ENCODE assay signal across 15 mouse cellular contexts in the genomic region with DNA sequence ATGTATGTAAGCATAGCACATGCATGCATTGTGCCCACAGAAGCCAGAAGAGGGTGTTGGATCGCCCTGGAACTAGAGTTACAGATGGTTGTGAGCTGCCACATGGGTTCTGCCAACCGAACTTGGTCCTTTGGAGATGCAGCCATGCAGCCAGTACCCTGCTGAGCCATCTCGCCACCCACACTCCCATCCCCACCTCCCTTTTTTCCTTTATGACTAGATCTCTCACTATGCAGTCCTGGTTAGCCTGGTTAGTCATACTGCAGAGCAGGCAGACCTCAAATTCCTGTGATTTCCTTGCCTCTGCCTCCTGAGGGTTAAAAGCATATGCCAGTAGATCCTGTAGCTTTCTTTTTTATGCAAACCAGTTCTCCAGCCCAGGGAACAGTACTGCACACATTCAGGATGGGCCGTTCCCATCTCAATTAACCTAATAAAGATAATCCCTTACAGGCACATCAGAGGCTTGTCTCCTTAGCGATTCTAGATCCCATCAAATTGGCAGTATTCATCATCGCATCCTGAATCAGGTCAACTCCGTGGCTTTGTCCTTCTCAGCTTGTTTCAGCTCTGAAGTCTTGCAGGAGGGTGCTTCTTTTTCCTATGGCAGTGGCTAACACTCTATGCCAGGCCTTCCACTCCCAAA. TPM values are rescaled to one million over a fixed set of nuclear protein-coding genes. Genes with fewer than 3 reads are reported as not detected.
DNase-seq lines count a peak whose midpoint lies in the region; ATAC-seq and TF ChIP-seq lines count a peak whose summit lies in the region.
"Had no signal": no experiment of that assay in that cellular context is flagged by ENCODE, and none has a peak within 500 bp of the region (broad histone marks: within the 10 kb centered on the region; RNA-seq: fewer than 3 reads in every experiment).

No protein-coding gene starts in this region.

- H3K4me3 ChIP-seq in left cerebral cortex, adult 2 months: no peak overlapping the region
- H3K4me3 ChIP-seq in E14TG2a.4 (replicated peaks; ENCODE audit: low read length): peak overlapping the region; percentile 24; the same call in 1 of the 2 replicates
- H3K4me3 ChIP-seq in liver, embryonic 11.5 days (ENCODE audit: low read depth, low read length): no peak overlapping the region
- H3K4me3 ChIP-seq: limb, embryonic 13.5 days; neural tube, embryonic 15.5 days; stomach, embryonic 15.5 days had no signal

- 62% methylated on average over 7 of the region's 7 CpGs for WGBS in liver, embryonic 11.5 days

- no peak overlapping the region for H3K9ac ChIP-seq in liver, embryonic 11.5 days (ENCODE audit: low read depth, low read length)
- H3K9ac ChIP-seq: limb, embryonic 13.5 days; liver, postnatal 0 days; neural tube, embryonic 15.5 days; stomach, embryonic 15.5 days had no signal

- H3K27me3 ChIP-seq in E14TG2a.4 (ENCODE audit: insufficient read depth, low read length): 0 out of 2 replicates have a peak, but pooled peaks cover 5% of the 10 kb centered on the region
- no peaks in the 10 kb centered on the region for H3K27me3 ChIP-seq in liver, embryonic 11.5 days (replicated peaks; ENCODE audit: control insufficient read depth, insufficient read depth, low read length)
- H3K27me3 ChIP-seq: limb, embryonic 13.5 days; neural tube, embryonic 15.5 days; stomach, embryonic 15.5 days had no signal

- no peaks in the 10 kb centered on the region for H3K9me3 ChIP-seq in E14TG2a.4 (ENCODE audit: low read length)
- no peaks in the 10 kb centered on the region for H3K9me3 ChIP-seq in liver, embryonic 11.5 days (ENCODE audit: control insufficient read depth, low read length)
- H3K9me3 ChIP-seq: limb, embryonic 13.5 days; neural tube, embryonic 15.5 days; stomach, embryonic 15.5 days had no signal

- TF ChIP-seq CTCF in left cerebral cortex, adult 2 months (IDR thresholded peaks at IDR 0.05): peak; percentile 3; the same call in 1 of the 2 replicates
- TF ChIP-seq CTCF in E14TG2a.4 (conservative IDR thresholded peaks at IDR 0.05; ENCODE audit: low read length): no peak

- ATAC-seq in liver, embryonic 11.5 days (replicated peaks; ENCODE audit: low FRiP score): no peak
- ATAC-seq: liver, postnatal 0 days had no signal

- DNase-seq in left cerebral cortex, adult 2 months (ENCODE audit: extremely low spot score in 1 of 2, low spot score in 2 of 2): peak; percentile 42 to 54
- DNase-seq in left cerebral cortex, adult 11 months (ENCODE audit: low spot score): no peak
- peak; percentile 92 for DNase-seq in 3T3-L1 (ENCODE audit: low read depth, low spot score)
- peak; percentile 86 for DNase-seq in brain, adult 2 months (ENCODE audit: low read depth, low spot score)
- no peak for DNase-seq in liver, embryonic 11.5 days (ENCODE audit: low spot score)
- no peak for DNase-seq in B cell, adult 2 months
- DNase-seq: cerebellum, adult 2 months; embryo, embryonic 11 days; heart, postnatal 14 days; liver, postnatal 0 days; lung, postnatal 4 days had no signal

- peak overlapping the region; percentile 86 for H3K27ac ChIP-seq in left cerebral cortex, adult 2 months
- H3K27ac ChIP-seq in liver, embryonic 11.5 days (ENCODE audit: low read depth, low read length): no peak overlapping the region
- H3K27ac ChIP-seq: limb, embryonic 13.5 days; neural tube, embryonic 15.5 days; stomach, embryonic 15.5 days had no signal

- intact Hi-C loops in left cerebral cortex, adult 2 months (cut with DNase I): loop anchor here (1.0 to 5.0 kb wide), 3 partner anchors 26 to 132 kb away; no protein-coding TSS in a partner anchor

- 0 out of 2 replicates have a peak, but pooled peaks cover 3% of the 10 kb centered on the region for H3K36me3 ChIP-seq in E14TG2a.4 (ENCODE audit: insufficient read depth, low read length)
- H3K36me3 ChIP-seq in liver, embryonic 11.5 days (ENCODE audit: control insufficient read depth, insufficient read depth, low read length): no peaks in the 10 kb centered on the region
- H3K36me3 ChIP-seq: limb, embryonic 13.5 days; neural tube, embryonic 15.5 days had no signal

- H3K4me1 ChIP-seq in E14TG2a.4 (replicated peaks; ENCODE audit: low read depth, low read length): peaks cover 66% of the 10 kb centered on the region
- no peaks in the 10 kb centered on the region for H3K4me1 ChIP-seq in liver, embryonic 11.5 days (replicated peaks; ENCODE audit: control insufficient read depth, insufficient read depth, low read length)
- H3K4me1 ChIP-seq: neural tube, embryonic 15.5 days had no signal

- no peak overlapping the region for H3K4me2 ChIP-seq in liver, embryonic 11.5 days
- H3K4me2 ChIP-seq: limb, embryonic 13.5 days; neural tube, embryonic 15.5 days; stomach, embryonic 15.5 days had no signal

RNA-seq across cellular contexts. Expression of a gene that starts 15.1 kb away (rescaled TPM):
- 10 to 100 TPM; 86.7 to 87.4 TPM for total RNA-seq in left cerebral cortex, adult 2 months (2021)
- polyA plus RNA-seq in liver, embryonic 11.5 days (2014; fragmentation: Nextera tagmentation; extraction: Ambion mirVana): 1.2 and 1.3 TPM in 2 replicates

RNA-seq across cellular contexts. Expression of a gene that starts 32.1 kb away (rescaled TPM):
- total RNA-seq in left cerebral cortex, adult 2 months (2021): 100 to 1,000 TPM; 279 to 326 TPM
- 31.4 and 33.1 TPM in 2 replicates for polyA plus RNA-seq in liver, embryonic 11.5 days (2014; fragmentation: Nextera tagmentation; extraction: Ambion mirVana)

Comparison
In these comparisons a context has a peak if more than half of its experiments do, and no peak if none do; other contexts are left out.
1. DNase-seq: peak in left cerebral cortex, adult 2 months (2 of 2), 3T3-L1 (single experiment) and brain, adult 2 months (single experiment); none in left cerebral cortex, adult 11 months (single experiment), liver, embryonic 11.5 days (single experiment) and B cell, adult 2 months (0 of 2).